Mouse (Mus musculus) neural tube, embryonic 14.5 days (tissue): ENCODE data around the gene Srsf3. TPM values are rescaled to one million over a fixed set of nuclear protein-coding genes. Genes with fewer than 3 reads are reported as not detected.

Experiments
- ATAC-seq: fragments of 200-750 bp; cut with Nextera tagmentation; 2 replicates; pipeline ENCODE4 v1.8.0; 2017; ENCODE audit warnings: low read depth, mild to moderate bottlenecking, moderate TSS enrichment, moderate library complexity
- H3K27ac ChIP-seq: fragments of 300-500 bp; sonication (generic); 2 replicates; pipeline ENCODE4 v1.5.1; 2014; ENCODE audit warnings: low read depth, mild to moderate bottlenecking, control low read depth, low read length, moderate library complexity, mixed read lengths
- H3K27me3 ChIP-seq: fragments of 300-500 bp; sonication (generic); 2 replicates; pipeline ENCODE4 v1.6.1; 2014; ENCODE audit warnings: low read length; ENCODE audit not compliant: control insufficient read depth, insufficient read depth
- H3K36me3 ChIP-seq: fragments of 300-500 bp; sonication (generic); 2 replicates; pipeline ENCODE4 v1.6.1; 2014; ENCODE audit warnings: low read length, mixed read lengths; ENCODE audit not compliant: control insufficient read depth, insufficient read depth
- H3K4me1 ChIP-seq: fragments of 300-500 bp; sonication (generic); 2 replicates; pipeline ENCODE4 v1.6.1; 2014; ENCODE audit warnings: low read length; ENCODE audit not compliant: control insufficient read depth, insufficient read depth
- H3K4me2 ChIP-seq: fragments of 300-500 bp; sonication (generic); 2 replicates; pipeline ENCODE4 v1.6.1; 2014; ENCODE audit warnings: mild to moderate bottlenecking, low read depth, low read length, control low read depth
- H3K4me3 ChIP-seq: fragments of 300-500 bp; sonication (generic); 2 replicates; pipeline ENCODE4 v1.5.1; 2014; ENCODE audit warnings: low read depth, low read length, control low read depth, mixed read lengths
- H3K9ac ChIP-seq: fragments of 300-500 bp; sonication (generic); replicated peaks from 2 replicates; pipeline ENCODE4 v1.6.1; 2014; ENCODE audit warnings: low read depth, mild to moderate bottlenecking, control low read depth, low read length, mixed read lengths
- H3K9me3 ChIP-seq: fragments of 300-500 bp; sonication (generic); 2 replicates; pipeline ENCODE4 v1.6.1; 2016; ENCODE audit warnings: low read length; ENCODE audit not compliant: control insufficient read depth
- WGBS: fragments of 180-500 bp; shearing (Covaris S2); extraction: QIAGEN DNeasy Blood & Tissue Kit; methylation state at CpG from one replicate; pipeline ENCODE4 v1.1.7; 2014; 5-methylcytosine and 5-hydroxymethylcytosine counted together
- polyA plus RNA-seq: library from polyadenylated mRNA; unstranded; fragments of >200 nt; fragmentation: Nextera tagmentation; extraction: Ambion mirVana; gene quantifications from 2 replicates; pipeline ENCODE4 v1.2.1, GENCODE M21; 2014

Srsf3 gene
- 423 and 489 TPM in 2 replicates for polyA plus RNA-seq

DNA sequence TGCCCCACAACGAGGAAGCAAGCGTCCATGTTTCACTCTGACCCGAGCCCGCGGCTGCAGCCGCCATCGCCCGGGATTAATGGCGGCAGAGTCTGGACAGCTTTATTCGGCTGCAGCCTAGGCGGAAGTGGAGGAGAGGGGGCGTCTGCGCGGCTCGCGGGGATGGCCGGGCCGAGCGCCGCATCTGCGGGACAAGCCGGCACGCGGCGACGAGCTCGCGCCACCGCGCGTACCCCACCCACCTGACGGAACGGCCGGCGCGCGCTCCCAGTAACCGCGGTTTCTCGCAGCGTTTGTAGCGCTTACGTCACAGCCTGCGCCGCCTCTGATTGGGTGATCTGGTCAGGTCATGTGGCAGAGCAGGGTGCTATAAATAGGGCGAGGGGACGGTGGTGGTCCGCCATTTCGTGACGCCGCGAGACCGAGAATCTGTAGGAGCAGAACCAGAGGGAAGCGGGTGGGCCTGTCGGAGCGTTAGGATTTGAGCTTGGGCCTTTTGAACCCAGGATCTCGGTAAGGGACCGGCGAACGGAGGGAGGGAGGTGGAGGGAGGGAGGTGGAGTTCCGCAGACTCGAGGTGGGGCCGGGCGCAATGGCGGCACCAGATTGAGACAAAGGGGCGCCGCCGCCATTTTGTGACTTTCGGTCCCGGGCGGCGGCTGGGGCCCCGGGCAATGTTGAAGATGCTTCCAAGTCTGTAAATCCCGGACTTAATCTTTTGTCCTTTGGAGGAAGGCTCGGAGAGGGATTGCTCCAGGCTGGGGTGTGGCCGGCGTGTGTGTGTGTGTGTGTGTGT, at the start of gene Srsf3:
Srsf3 (plus strand) TSS at position 355 of the 796 bp plus-strand sequence.
- Histone ChIP-seq H3K4me1 (peaks cover 22% of the 10 kb centered on the region), H3K4me3 (peak within 1 kb of the TSS; percentile 86), H3K27me3 (no peaks in the 10 kb centered on the region), H3K9me3 (no peaks in the 10 kb centered on the region), H3K4me2 (peak within 1 kb of the TSS; percentile 100), H3K9ac (peak within 1 kb of the TSS; percentile 97), H3K36me3 (peaks cover 12% of the 10 kb centered on the region), H3K27ac (peak within 1 kb of the TSS; percentile 98)
- peak; percentile 99 for ATAC-seq
- under 1% methylated on average over 76 of the region's 77 CpGs for WGBS

DNA sequence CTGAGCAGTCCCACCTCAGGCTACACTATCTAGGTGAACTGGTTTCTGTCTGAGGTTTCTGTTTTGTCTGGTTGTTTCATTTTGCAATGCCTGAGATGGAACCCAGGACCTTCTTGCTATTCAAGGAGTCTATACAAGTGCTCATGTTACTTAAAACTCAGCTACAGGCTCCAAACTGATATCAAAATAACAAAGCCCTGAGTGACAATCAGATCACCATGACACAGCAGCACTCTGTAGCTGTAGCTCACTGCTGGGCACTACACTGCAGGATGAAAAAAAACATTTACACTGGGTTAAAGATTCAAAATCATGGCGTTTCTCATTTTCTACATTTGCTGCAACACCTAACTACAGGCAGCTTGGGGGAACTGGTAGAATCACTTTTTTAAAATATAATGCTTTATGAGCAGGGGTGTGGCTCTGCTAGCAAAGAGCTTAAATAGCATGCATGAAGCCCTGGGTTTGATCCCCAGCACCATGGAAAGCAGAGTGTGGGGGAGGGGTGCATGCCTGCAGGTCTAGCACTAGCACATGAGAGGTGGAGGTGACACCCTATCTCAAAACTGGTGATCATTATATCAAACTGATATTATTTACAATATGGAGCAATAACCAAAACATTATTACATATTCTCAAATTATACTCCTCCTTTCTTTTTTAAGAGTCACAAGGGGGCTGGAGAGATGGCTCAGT, 47.6 kb upstream of the Srsf3 start:
- no peaks in the 10 kb centered on the region for H3K27me3 ChIP-seq
- ATAC-seq: no peak
- H3K27ac ChIP-seq: no peak overlapping the region
- no peaks in the 10 kb centered on the region for H3K4me1 ChIP-seq
- no peak overlapping the region for H3K4me2 ChIP-seq
- H3K36me3 ChIP-seq: peaks cover 66% of the 10 kb centered on the region
- 86% methylated on average over 1 of the region's 1 CpGs for WGBS
- no peak overlapping the region for H3K4me3 ChIP-seq
- H3K9me3 ChIP-seq: no peaks in the 10 kb centered on the region
- no peak overlapping the region for H3K9ac ChIP-seq

- no peaks in the 10 kb centered on the region for H3K27me3 ChIP-seq
- no peaks in the 10 kb centered on the region for H3K9me3 ChIP-seq
- peaks cover 64% of the 10 kb centered on the region for H3K36me3 ChIP-seq
- no peak overlapping the region for H3K4me3 ChIP-seq
- H3K4me1 ChIP-seq: no peaks in the 10 kb centered on the region
- H3K4me2 ChIP-seq: no peak overlapping the region
- H3K27ac ChIP-seq: no peak overlapping the region
- H3K9ac ChIP-seq: no peak overlapping the region
- no peak for ATAC-seq
Observed at GRCm38 (mm10) chr17:28986833-28987232, 45.6 kb upstream of the Srsf3 start.

- Histone ChIP-seq H3K9ac (no peak overlapping the region), H3K4me1 (no peaks in the 10 kb centered on the region), H3K36me3 (peaks cover 56% of the 10 kb centered on the region), H3K27me3 (no peaks in the 10 kb centered on the region), H3K4me3 (no peak overlapping the region), H3K4me2 (no peak overlapping the region), H3K27ac (no peak overlapping the region), H3K9me3 (no peaks in the 10 kb centered on the region)
- ATAC-seq: no peak
- WGBS: 77% methylated on average over 4 of the region's 4 CpGs
Observed at GRCm38 (mm10) chr17:28987713-28988112, 44.7 kb upstream of the Srsf3 start.

GRCm38 (mm10) chr17:28988291-28988690, 44.1 kb upstream of the Srsf3 start:
- H3K4me3 ChIP-seq: no peak overlapping the region
- WGBS: 91% methylated on average over 4 of the region's 4 CpGs
- no peak overlapping the region for H3K4me2 ChIP-seq
- no peak for ATAC-seq
- no peaks in the 10 kb centered on the region for H3K27me3 ChIP-seq
- H3K4me1 ChIP-seq: no peaks in the 10 kb centered on the region
- H3K27ac ChIP-seq: no peak overlapping the region
- no peaks in the 10 kb centered on the region for H3K9me3 ChIP-seq
- peaks cover 50% of the 10 kb centered on the region for H3K36me3 ChIP-seq
- no peak overlapping the region for H3K9ac ChIP-seq

DNA sequence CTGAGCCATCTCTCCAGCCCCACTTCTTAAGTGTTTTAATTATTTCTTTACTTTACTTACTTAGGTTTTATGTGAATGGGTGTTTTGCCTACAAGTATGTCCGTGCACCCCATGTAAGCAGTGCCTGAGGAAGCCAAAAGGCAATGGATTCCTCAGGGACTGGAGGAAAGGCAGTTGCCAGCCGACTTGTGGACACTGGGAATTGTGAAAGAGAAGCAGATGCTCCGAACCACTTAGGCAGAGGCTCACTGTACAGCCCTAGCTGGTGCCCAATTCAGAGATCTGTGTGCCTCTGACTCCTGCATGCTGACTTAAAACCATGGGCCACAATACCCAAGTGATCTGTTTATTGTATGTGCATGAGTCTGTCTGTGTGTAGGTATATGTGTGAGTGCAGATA, 43.4 kb upstream of the Srsf3 start:
- H3K36me3 ChIP-seq: peaks cover 43% of the 10 kb centered on the region
- no peak overlapping the region for H3K4me2 ChIP-seq
- no peak overlapping the region for H3K4me3 ChIP-seq
- H3K4me1 ChIP-seq: no peaks in the 10 kb centered on the region
- no peaks in the 10 kb centered on the region for H3K27me3 ChIP-seq
- no peak for ATAC-seq
- H3K9me3 ChIP-seq: no peaks in the 10 kb centered on the region
- no peak overlapping the region for H3K9ac ChIP-seq
- no peak overlapping the region for H3K27ac ChIP-seq
- WGBS: 87% methylated on average over 3 of the region's 3 CpGs

- no peak overlapping the region for H3K9ac ChIP-seq
- peaks cover 37% of the 10 kb centered on the region for H3K36me3 ChIP-seq
- no peak for ATAC-seq
- no peak overlapping the region for H3K4me2 ChIP-seq
- H3K4me3 ChIP-seq: no peak overlapping the region
- H3K9me3 ChIP-seq: no peaks in the 10 kb centered on the region
- H3K27me3 ChIP-seq: no peaks in the 10 kb centered on the region
- no peak overlapping the region for H3K27ac ChIP-seq
- 76% methylated on average over 4 of the region's 4 CpGs for WGBS
- H3K4me1 ChIP-seq: no peaks in the 10 kb centered on the region
Observed at GRCm38 (mm10) chr17:28990060-28990459, 42.4 kb upstream of the Srsf3 start.

- Histone ChIP-seq H3K9me3 (no peaks in the 10 kb centered on the region), H3K36me3 (peaks cover 35% of the 10 kb centered on the region), H3K4me2 (no peak overlapping the region), H3K4me1 (no peaks in the 10 kb centered on the region), H3K27ac (no peak overlapping the region), H3K9ac (no peak overlapping the region), H3K4me3 (no peak overlapping the region), H3K27me3 (no peaks in the 10 kb centered on the region)
- WGBS: 92% methylated on average over 9 of the region's 9 CpGs
- no peak for ATAC-seq
Observed at GRCm38 (mm10) chr17:28991286-28991685, 41.1 kb upstream of the Srsf3 start.

GRCm38 (mm10) chr17:28992105-28992504, 40.3 kb upstream of the Srsf3 start:
- H3K27me3 ChIP-seq: no peaks in the 10 kb centered on the region
- peaks cover 32% of the 10 kb centered on the region for H3K36me3 ChIP-seq
- H3K9ac ChIP-seq: no peak overlapping the region
- WGBS: 34% methylated on average over 7 of the region's 7 CpGs
- no peaks in the 10 kb centered on the region for H3K4me1 ChIP-seq
- ATAC-seq: no peak
- no peak overlapping the region for H3K4me2 ChIP-seq
- H3K9me3 ChIP-seq: no peaks in the 10 kb centered on the region
- H3K27ac ChIP-seq: no peak overlapping the region
- no peak overlapping the region for H3K4me3 ChIP-seq
